Mouse (Mus musculus): ENCODE data around the gene Slc16a9.

The Slc16a9 gene

DNA sequence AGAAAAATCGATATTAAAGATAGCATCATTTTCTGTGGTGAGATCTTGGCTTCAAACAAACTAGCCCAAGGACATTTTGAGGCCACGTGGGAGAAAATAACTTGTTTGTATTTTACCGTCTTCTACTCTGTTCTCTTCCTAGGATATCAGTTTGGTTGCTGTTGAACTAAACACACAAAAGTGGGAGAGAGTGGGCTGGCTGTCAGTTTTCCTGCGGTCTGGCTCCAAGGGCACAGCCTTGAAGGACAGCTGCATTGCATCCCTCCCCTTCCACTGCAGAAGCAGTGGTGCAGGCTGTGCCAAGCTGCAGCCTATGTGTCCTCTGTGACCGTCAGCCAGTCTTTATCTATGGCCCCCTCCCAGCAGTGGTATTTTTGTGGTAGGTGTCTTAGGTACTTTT, 54.8 kb downstream of the Slc16a9 start:
- DNase-seq (ENCODE audit: low spot score in 2 of 2) = no peak

DNA sequence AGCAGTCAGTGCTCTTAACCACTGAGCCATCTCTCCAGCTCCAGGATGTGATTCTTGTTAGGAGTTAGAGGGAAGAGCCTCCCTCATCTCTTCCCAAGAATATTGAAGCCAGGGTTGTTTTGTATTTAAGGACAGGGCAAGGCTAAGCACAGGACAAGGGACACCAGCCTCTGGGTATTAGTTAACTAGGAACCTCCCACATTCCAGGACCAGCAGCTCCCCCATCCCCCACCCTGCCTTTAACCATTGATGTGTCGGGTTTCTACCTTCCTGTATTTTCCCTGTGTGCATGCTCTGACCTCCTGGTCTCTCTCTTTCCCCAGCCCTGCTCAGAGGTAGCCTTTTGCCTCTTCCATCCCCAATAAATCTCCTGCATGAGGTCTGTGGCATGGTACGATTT, 56.3 kb downstream of the Slc16a9 start:
- DNase-seq (ENCODE audit: low spot score in 2 of 2) = no peak

DNA sequence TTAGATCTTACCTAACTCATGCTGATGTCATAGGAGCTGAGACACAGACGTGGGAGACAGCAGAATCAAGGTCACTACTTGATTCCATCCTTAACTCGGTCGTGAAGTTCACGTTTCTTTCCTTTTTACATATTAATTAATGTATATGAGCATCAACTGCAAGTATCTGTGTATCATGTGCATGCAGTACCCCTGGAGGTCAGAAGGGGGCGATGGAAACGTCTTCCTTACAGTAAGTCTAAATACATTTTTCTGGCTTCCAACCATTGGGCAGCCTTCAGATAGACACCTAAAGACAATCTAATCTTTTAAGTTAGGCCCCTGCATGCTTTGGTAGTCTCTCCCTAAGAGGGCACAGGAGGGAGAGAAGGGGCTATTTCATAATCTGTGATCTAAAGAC, 58.3 kb downstream of the Slc16a9 start:
- no peak for DNase-seq (ENCODE audit: low spot score in 2 of 2)

DNA sequence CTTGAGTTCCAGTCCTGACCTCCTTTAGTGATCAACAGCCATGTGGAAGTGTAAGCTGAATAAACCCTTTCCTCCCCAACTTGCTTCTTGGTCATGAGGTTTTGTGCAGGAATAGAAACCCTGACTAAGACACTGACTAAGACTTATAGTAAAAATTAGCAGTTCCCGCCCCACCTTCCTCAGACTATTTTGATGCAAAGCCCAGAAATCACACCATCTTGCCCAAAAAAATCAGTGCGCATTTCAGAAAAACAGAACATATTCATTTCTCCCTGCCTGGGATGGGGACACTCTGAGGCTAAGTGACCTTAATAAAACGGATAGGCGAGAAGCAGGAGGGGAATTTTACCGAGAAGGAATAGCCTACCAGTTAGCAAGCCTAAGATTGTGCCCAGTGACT, 60.8 kb downstream of the Slc16a9 start:
- no peak for DNase-seq (ENCODE audit: low spot score in 2 of 2)

DNA sequence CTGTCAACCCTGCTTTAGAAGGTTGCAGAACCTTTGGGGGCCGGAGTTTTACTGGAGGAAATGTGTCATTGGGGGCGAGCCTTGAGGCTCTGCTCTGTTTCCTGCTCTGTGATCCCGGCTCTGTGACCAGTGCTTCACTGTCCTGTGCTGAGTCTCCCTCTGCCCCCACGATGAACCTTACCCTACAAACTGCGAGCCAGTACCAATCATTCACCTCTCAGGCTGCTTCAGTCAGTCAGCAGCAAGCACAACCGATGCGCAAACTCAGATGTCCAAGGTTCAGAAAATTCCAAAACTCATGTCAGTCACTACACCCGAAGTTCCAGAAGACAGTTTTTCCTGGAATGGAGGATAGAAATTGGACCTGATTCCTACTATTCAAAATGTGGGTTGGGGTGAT, 64.5 kb downstream of the Slc16a9 start:
- DNase-seq (ENCODE audit: low spot score in 2 of 2) = no peak

DNA sequence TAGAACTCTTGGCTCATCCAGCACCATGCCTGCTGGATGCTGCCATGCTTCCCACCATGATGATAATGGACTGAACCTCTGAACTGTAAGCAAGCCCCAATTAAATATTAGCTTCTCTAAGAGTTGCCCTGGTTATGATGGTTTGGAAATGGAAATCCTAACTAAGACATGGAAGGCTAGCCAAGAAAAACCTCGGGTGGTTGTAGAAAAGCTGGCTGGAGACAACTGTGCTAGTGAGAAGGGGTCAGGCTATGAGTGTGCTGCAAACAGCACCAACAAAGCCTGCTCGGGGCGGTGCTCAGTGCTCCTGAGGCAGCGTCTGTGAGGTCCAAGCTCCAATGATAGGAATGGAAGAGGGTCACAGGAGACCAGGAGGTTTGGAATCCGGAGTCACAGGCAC, 65.7 kb downstream of the Slc16a9 start:
- no peak for DNase-seq (ENCODE audit: low spot score in 2 of 2)

DNA sequence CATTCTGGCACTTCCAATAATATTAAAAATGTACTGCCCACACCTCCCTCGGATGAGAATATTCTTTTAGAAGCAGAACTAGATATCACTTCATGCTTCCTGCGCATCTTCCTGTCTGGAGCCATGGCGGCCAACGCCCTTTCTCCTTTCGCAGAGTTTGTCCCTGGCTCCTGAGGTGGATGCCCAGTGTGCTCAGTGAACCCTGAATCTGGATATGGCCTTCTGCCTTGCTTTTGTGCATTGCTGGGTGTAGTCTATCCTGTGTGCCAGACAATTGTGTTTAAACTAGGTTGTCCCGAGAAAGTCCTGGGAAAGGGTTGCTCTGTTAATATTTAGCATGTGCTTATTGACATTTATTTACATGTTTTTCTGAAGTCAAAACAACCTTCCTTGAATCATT, 71.0 kb downstream of the Slc16a9 start:
- no peak for DNase-seq (ENCODE audit: low spot score in 2 of 2)

DNA sequence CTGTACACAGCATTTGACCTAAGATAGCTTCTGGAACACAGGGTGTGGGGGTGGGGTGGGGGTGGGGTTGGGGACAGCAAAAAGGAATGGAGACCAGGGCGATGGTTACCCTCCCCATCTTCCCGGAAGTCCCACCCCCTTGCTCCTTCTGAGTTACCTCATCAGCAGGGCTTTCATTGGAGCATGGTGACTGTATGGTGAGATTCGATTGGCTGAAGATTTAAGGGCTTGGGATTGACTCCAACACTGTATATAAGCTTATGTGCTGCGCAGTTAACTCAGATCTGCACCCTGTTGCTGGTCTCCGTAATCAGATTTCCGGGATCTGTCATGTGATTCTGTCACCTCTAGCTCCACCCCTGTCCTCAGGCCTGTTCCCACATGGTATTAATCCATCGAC, 72.0 kb downstream of the Slc16a9 start:
- DNase-seq (ENCODE audit: low spot score in 2 of 2) = no peak

DNA sequence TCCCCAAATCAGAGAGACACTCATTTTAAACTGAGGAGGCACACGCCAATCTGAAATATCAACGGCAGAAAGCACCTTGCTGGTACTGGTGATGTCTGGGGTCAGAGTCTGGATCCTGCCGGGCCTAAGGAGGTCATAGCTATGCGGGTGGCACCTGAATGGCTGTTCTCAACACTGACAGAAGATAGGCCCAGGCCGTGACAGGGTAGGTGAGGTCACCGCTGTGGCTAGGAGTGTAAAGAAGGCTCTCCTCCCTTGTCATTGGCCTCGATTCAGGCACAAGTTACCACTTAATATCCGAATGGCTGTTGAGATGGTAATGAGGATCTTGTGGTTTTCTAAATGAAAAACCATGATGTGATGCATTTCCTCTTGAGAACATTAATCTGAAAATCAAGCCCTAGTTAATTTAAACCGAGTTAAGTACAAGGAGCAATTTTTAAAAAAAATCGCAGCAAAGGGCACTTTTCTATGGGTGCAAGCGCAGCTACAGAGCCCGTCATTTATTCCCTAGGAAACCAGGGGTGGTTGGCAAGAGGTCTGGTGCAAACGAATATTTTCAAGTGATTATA, 72.6 kb downstream of the Slc16a9 start:
- DNase-seq (ENCODE audit: low spot score in 2 of 2) = no peak

DNA sequence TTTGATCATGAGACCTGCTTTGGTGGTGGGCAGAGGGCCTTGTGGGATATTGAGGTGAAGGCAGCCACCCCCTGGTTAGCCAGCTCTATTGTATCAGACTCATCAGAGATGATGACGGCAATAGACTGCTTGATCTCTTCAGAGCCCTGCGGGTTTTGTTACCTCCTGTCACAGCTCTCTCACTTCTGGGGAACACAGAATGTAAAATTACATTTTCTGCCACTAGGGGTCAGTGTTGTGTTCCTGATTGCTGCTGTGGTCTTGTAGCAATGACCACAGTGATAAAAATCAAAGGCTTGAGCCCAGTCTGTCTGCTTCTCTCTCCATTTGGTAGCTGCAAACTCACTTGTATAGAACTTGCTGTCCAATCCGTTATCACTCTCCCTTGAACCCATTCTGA, 73.7 kb downstream of the Slc16a9 start:
- no peak for DNase-seq (ENCODE audit: low spot score in 2 of 2)

DNA sequence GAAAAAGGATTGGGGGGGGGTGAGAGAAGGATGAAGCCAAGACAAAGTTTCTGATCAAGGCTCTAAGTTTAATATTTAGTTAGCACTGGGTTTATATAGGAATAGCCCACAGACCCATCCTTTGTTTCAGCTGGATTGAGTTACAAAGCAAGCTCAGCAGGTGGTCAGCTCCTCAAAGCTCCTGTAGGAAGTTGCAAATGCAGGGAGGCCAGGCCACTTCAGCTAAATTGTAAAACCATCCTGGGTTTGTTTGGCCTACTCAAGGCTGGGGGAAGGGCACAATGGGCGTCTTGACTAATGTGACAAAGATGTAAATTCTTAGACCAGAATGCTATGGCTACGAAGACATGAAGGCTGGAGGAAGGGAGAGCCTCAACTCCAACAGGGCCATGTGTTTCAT, 80.6 kb downstream of the Slc16a9 start:
- no peak for DNase-seq (ENCODE audit: low spot score in 2 of 2)

DNA sequence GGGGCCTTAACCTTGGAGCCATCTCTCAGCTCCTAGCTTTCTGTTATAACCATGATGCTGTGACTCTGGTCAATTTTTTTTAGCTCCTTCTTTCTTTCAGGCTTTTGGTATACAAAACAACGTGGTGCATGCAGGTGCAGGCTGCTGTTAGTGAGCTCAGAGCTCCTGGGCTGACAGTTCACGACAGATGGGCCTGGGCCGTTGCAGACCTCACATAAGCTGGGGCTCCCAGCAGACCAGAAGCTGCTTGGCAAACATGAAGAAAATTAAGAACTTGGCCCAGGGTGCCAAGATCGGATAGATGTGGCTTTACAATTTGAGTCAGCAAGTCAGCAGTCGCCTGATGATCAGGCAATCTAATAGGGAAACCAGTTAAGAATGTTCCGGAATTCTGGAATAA, 82.4 kb downstream of the Slc16a9 start:
- no peak for DNase-seq (ENCODE audit: low spot score in 2 of 2)

DNA sequence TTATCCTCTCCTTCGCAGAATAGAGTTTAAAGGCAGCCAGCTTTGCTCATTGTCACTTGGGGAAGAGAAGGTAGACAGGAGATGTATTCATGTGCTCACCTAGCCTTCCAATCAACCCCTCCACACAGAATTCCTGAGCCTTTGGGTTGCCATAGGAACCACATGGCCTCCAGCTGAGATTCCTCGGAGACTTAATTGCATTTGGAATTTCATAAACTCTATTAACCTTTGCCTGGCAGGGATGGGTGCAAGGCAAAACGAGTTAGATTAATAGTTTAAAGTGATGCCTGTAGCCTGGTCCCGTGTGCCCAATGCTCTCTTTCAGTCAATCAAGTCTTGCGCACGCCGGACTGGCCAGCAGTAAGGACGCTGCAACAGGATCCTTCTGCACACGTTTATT, 83.2 kb downstream of the Slc16a9 start:
- no peak for DNase-seq (ENCODE audit: low spot score in 2 of 2)
